Mouse (Mus musculus): ENCODE measurements around the gene Samd4.

DNA sequence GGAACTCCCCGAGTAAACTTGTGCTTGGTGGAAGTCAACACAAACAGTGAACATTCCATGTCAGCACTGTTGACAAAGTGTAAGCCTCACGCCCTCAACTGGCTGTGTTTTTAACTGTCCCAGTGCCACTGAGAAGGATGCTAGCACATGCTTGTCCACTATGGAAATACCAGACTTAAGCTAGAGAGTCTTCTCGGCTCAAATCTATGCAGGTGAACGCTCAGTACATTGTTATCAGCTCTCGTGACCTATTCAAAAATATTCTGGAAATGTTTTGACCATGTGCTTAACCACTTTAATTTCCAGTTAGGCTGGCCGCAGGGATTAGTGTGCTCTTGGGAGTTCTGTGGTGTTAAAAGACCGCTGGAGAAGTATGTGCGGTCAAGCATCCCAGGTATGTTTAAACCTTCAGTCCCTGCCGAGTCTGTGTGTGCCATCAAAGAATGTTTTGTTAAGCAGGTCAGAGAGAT lies 73.0 kb downstream of the Samd4 start:
- TF ChIP-seq CTCF (IDR thresholded peaks at IDR 0.05; ENCODE audit: low read depth, low read length) (no peak), EP300 (IDR thresholded peaks at IDR 0.05; ENCODE audit: insufficient read depth, low read depth, low read length) (no peak), POLR2A (IDR thresholded peaks at IDR 0.05; ENCODE audit: insufficient read depth, low read length) (no peak)
